Mouse (Mus musculus) left cerebral cortex, adult 8-10 months (tissue): ENCODE measurements around the gene Adcy9. TPM values are rescaled to one million over a fixed set of nuclear protein-coding genes. Genes with fewer than 3 reads are reported as not detected.
"Not testable (repeated sequence)": the region's sequence is repeated elsewhere in the genome, so short reads cannot be mapped to it uniquely, and the experiment has no call there.

ENCODE experiments used
- DNase-seq, 2 experiments: peaks; one replicate each; pipeline ENCODE4 v3.0.0; 2022; ENCODE audit warnings: low spot score in 2 of 2
- total RNA-seq, 4 experiments: library from RNA; stranded (reverse); gene quantifications; 2 replicates each; pipeline ENCODE4 v1.2.4; 2022

Adcy9 gene
- total RNA-seq, 4 experiments from 2014 or later: 65.7 to 71.7 (median 69.8) TPM

DNA sequence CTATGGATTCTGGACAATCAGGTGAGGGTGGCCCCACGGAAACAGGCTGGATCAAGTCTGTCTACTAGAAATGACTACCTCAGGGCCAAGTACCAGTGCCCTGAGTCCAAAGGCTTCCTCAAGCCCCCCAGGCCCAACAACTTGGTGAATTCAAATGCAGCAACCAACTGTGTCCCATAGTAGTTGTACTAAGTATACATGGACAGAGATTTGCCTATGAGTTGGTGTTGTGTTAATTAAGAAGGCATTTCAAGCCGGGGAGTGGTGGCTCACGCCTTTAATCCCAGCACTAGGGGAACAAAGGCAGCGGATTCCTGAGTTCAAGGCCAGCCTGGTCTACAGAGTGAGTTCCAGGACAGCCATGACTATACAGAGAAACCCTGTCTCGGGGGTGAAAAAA is 143.7 kb downstream of the Adcy9 start:
- no peak for DNase-seq

DNA sequence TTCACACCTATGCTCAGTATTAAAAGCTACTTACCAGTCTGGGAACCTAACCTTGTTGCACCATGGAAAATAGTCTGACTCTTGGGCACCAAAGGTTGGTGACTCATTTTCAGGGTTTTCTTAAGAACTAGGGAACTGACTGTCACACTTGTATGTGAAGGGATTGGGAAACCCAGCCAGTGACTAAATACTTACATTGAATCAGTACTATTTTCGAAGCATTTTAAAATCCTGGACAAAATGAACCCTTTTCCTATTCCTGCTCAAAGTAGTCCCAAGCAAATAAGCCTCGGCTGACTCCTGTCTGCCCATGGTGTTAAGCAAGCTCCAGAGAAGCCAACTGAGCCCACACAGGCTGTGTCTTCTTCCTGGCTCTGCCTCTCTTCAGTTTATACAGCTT is 144.1 kb downstream of the Adcy9 start:
- no peak for DNase-seq

DNA sequence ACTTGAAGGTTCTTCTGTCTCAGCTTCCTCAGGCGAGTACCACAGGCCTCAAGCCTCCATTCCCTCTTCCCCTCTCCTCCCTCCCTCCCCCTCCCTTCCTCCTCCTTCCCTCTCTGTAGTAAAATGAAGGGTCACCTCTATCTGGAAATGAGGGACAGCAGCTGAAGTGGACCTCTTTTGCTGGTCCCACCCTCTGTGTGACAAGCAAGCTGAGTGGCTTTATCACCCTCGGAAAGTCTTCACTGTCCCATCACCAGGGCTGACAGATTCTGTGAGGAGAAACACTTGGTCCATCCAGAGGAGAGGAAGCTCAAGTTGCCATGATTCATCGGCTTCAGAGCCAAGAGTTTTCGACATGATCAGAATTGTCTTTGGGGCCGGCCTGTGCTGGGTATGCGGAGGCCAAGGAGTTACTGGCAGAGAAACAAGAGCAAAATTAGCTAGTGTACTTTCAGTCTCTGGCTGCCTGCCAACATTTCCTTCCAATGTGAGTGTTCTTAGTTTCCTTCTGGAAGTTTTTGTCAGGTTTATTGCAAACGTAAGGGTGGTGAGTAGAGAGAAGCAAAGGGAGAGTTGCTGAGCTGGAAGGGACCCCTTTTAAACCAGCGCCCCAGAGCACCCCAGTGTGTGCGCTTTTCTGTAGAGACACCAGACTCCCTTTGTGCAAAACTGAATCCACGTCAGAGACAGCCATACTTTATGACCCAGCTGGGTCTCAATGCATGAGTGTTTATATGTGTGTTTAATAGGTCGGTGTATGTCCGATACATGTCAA is 146.4 kb downstream of the Adcy9 start:
- peak; percentile 36 to 57 for DNase-seq

DNA sequence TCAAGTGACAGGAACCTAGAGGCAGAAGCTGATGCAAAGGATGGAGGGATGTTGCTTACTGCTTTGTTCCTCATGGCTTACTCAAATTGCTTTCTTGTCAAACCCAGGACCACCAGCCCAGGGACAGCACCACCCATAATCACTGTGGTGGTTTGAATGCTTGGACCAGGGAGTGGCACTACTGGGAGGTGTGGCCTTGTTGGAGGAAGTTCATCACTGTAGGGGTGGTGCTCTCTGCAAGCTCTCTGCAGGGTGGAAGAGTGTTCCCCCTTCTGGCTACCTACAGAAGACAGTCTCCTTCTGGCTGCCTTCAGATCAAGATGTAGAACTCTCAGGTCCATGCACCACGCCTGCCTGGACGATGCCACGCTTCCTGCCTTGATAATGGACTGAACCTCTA is 148.0 kb downstream of the Adcy9 start:
- DNase-seq: no peak

DNA sequence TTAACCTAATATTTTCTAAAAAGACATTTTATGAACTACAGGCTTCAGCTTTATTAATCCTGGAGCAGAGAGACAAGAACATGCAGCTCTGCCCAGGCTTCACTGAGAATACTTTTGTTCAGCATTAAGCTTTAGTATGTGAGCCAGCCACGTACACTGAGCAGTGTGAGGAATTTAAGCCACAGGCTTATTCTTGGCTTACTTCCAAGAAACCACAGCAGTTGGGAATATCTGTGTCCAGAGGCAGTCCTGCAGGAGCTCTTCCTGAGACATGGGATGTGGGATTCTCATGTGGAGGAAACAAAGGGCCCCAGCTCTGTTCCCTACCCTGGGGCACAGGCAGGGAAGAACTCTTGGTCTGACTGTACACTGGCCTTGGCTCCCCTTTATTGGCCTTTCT is 149.4 kb downstream of the Adcy9 start:
- DNase-seq: no peak

DNA sequence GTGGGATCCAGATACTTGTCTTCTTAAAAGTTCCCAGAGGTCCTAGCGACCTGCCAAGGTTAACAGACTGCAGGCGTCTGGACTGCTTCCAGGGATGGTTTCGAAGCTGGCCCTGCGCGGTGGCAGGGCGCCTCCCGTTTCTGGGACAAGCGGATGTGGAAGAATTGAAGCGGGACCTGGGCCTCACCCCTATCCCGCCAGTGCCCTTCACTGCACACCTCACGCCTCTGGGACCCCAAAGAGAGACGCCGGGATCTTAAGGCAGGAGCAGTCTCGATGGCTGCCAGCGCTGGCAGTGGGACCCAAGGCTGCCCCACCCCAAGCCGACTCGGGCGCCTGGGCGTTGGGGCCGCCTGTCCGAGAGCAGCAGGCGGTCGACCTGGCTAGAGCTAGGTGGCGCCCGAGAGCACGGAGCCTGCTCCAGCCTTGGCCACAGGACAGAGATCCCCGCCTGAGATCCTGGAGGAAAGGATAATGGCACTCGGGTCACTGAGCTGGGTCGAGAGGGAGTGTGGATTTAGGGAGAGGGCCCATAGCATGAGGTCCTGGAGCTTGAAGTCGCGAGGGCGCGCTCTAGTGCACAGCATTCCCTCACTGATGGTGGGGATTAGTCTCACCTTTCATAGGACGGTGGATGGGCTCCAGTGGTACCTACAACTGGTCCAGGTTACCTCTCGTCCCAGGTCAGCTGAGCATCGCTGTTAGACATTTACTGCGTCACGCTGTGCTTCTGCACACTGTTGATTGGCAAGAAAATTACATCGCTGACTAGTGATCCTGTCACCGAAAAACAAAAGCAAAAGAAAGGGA is 152.2 kb downstream of the Adcy9 start:
- DNase-seq: peak; percentile 41 to 50

DNA sequence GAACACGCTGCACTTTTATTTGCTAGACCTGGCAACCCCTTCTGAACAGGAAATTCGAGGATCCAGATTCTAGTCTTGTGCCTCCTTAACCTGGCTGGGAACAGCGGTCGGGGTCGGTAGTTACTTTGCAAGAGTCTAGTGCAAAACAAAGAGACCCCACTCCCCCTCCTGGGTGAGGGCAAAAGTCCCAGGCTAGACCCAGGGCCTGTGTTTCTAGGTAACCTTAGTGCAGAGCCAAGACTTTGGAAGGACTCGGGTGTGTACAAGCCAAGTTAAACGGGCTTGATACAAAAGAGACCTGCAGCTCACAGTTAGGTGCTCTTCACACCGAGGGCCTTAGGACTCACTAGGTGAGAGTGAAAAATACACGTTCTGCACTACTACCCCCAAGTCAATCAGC is 152.8 kb downstream of the Adcy9 start:
- no peak for DNase-seq

DNA sequence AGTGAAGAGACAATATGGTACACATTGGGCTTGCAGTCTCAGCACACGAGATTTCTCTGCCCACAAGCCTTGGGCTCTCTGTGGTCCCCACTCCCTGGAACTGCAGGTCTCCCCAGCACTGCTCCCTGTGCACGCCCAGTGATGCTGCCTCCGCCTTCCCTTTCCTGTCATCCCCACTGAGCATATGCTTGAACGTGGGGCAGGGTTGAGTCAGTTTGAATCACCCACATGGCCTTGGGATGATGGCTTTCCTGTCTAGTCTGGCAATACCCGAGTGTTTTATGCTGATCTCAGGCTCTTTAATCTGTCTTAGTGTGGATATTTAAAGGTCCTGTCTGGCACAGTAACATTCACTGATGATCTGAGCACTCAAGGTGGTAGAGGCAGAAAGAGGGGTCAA is 154.9 kb downstream of the Adcy9 start:
- DNase-seq: no peak

DNA sequence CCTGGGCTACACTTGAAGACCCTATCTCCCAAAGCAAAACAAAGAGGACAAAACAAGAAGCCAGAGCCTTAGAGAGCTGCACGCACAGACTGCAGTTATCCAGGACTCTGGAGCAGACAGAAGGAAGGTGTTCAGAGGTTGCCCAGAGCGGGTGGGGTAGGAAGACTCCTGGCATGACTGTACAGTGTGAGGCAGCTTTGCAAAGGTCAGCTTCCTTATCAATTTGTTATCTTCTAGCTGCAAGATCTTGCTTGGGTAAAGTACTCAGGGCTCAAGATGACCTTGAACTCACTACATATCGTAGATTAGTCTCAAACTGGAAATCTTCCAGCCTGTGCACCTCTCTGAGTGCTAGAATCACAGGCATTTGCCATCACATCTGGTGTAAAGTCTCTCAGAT is 156.8 kb downstream of the Adcy9 start:
- no peak for DNase-seq

DNA sequence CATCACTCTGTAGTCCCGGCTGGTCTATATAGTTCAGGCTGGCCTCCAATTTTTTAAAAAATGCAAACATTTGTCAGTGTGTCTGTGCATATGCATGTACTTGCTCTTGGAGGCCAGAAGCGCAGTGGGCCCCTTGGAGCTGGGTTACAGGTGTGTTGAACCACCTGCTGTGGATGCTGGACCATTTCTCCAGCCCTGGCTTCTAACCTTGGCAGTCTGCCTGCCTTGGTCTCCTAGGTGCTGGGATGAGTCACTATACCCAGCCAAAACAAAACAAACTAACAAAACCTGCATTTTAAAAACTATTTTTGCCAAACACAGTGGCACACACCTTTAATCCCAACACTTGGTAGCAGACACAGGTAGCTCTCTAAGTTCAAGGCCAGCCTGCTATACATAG is 162.8 kb downstream of the Adcy9 start:
- DNase-seq: no peak

DNA sequence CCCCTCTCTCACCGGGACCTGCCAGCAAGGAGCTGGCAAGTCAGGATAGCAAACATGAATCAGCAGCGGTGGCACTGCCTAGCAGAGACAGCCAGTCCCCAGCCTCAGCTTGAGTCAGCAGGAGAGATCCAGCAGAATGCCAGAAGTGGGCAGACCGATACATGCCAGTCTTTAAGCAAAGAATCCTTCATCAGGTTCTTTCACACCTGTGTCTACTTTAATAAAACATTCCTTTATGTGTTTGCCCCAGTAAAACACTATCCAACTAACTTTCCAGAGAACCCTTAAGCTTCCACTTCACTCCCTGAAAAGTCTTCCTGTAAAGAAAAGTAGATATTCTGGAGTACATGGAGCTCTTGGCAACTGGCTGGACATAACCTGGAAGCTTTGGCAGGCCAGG is 171.5 kb downstream of the Adcy9 start:
- no peak for DNase-seq

DNA sequence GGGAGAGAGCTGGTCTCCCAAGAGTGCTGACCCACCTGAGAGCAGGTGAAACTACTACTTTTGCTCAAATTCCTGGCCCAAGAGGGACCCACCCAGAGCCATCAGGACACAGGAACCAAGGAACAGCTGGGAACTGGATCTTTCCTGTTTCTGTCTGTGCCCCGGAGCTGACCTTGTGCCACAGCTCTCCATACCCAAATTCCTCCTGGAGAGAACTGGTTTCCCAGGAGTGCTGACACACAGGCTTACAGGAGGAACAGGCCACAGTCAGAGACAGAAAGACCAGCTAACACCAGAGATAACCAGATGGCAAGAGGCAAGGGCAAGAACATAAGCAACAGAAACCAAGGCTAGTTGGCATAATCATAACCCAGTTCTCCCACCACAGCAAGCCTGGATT is 175.1 kb downstream of the Adcy9 start:
- DNase-seq: not testable (repeated sequence)

Other genes with a start within 250 kb of the Adcy9 start
- 10 to 100 TPM; 73.3 to 76.9 (median 74.6) TPM for gene Crebbp, start 206.5 kb downstream of the Adcy9 start, total RNA-seq
- gene Srl, start 121.3 kb upstream of the Adcy9 start, total RNA-seq: 1 to 10 TPM; 3.6 to 7.4 (median 5.1) TPM
- gene Tfap4, start 139.4 kb upstream of the Adcy9 start, total RNA-seq: 1 to 10 TPM; 5.5 to 8.1 (median 6.9) TPM
- 10 to 100 TPM; 11.1 to 20.7 (median 16.6) TPM for gene Glis2, start 174.2 kb upstream of the Adcy9 start, total RNA-seq
- 10 to 100 TPM; 79.9 to 99.6 (median 92.2) TPM for gene Pam16, start 204.5 kb upstream of the Adcy9 start, total RNA-seq
- gene Vasn, start 219.4 kb upstream of the Adcy9 start, total RNA-seq: 10 to 100 TPM in 2 of 4 experiments, 1 to 10 TPM in 2; 8.5 to 10.4 (median 9.9) TPM
- gene Dnaja3, start 219.5 kb upstream of the Adcy9 start, total RNA-seq: 10 to 100 TPM; 63.0 to 66.1 (median 65.1) TPM